Mouse (Mus musculus): Measurements from ENCODE around the gene Ung. TPM values are rescaled to one million over a fixed set of nuclear protein-coding genes. Genes with fewer than 3 reads are reported as not detected.

The Ung gene
- polyA plus RNA-seq, 1 experiment from 2014 or later = 5.4 TPM

- no peaks in the 10 kb centered on the region for H3K9me3 ChIP-seq (ENCODE audit: control insufficient read depth, low read length)
- no peak overlapping the region for H3K4me2 ChIP-seq (ENCODE audit: low read length)
- H3K27ac ChIP-seq (replicated peaks; ENCODE audit: low read depth, low read length) = no peak overlapping the region
- H3K27me3 ChIP-seq (ENCODE audit: control insufficient read depth, insufficient read depth, low read length) = peaks cover 16% of the 10 kb centered on the region; the same call in 1 of the 2 replicates
- H3K4me3 ChIP-seq (replicated peaks; ENCODE audit: low read depth, low read length) = no peak overlapping the region
- H3K4me1 ChIP-seq (ENCODE audit: control insufficient read depth, insufficient read depth, low read length) = 0 out of 2 replicates have a peak, but pooled peaks cover 3% of the 10 kb centered on the region
- WGBS = 77% methylated on average over 7 of the region's 7 CpGs
- H3K9ac ChIP-seq (replicated peaks; ENCODE audit: low read length) = no peak overlapping the region
- no peaks in the 10 kb centered on the region for H3K36me3 ChIP-seq (ENCODE audit: control insufficient read depth, insufficient read depth, low read length)
- DNase-seq (no peak), ATAC-seq (ENCODE audit: low FRiP score, low TSS enrichment) (no peak)
These were observed 43.3 kb downstream of the Ung start for GRCm38 (mm10) chr5:114173458-114173857.

- Histone ChIP-seq H3K4me3 (replicated peaks; ENCODE audit: low read depth, low read length) (no peak overlapping the region), H3K4me1 (ENCODE audit: control insufficient read depth, insufficient read depth, low read length) (0 out of 2 replicates have a peak, but pooled peaks cover 3% of the 10 kb centered on the region), H3K27me3 (ENCODE audit: control insufficient read depth, insufficient read depth, low read length) (peaks cover 16% of the 10 kb centered on the region; the same call in 1 of the 2 replicates), H3K9ac (replicated peaks; ENCODE audit: low read length) (no peak overlapping the region), H3K36me3 (ENCODE audit: control insufficient read depth, insufficient read depth, low read length) (no peaks in the 10 kb centered on the region), H3K27ac (replicated peaks; ENCODE audit: low read depth, low read length) (no peak overlapping the region), H3K9me3 (ENCODE audit: control insufficient read depth, low read length) (no peaks in the 10 kb centered on the region), H3K4me2 (ENCODE audit: low read length) (no peak overlapping the region)
- 33% methylated on average over 16 of the region's 16 CpGs for WGBS
- DNase-seq (no peak), ATAC-seq (ENCODE audit: low FRiP score, low TSS enrichment) (no peak)
These were observed 43.8 kb downstream of the Ung start for GRCm38 (mm10) chr5:114173877-114174581.

GRCm38 (mm10) chr5:114174639-114175038, 44.5 kb downstream of the Ung start:
- no peaks in the 10 kb centered on the region for H3K36me3 ChIP-seq (ENCODE audit: control insufficient read depth, insufficient read depth, low read length)
- H3K9me3 ChIP-seq (ENCODE audit: control insufficient read depth, low read length) = no peaks in the 10 kb centered on the region
- H3K4me1 ChIP-seq (ENCODE audit: control insufficient read depth, insufficient read depth, low read length) = 0 out of 2 replicates have a peak, but pooled peaks cover 3% of the 10 kb centered on the region
- no peak overlapping the region for H3K4me2 ChIP-seq (ENCODE audit: low read length)
- DNase-seq = peak; percentile 64
- no peak for ATAC-seq (ENCODE audit: low FRiP score, low TSS enrichment)
- H3K9ac ChIP-seq (replicated peaks; ENCODE audit: low read length) = no peak overlapping the region
- no peak overlapping the region for H3K4me3 ChIP-seq (replicated peaks; ENCODE audit: low read depth, low read length)
- peaks cover 16% of the 10 kb centered on the region; the same call in 1 of the 2 replicates for H3K27me3 ChIP-seq (ENCODE audit: control insufficient read depth, insufficient read depth, low read length)
- 14% methylated on average over 16 of the region's 16 CpGs for WGBS
- no peak overlapping the region for H3K27ac ChIP-seq (replicated peaks; ENCODE audit: low read depth, low read length)

DNA sequence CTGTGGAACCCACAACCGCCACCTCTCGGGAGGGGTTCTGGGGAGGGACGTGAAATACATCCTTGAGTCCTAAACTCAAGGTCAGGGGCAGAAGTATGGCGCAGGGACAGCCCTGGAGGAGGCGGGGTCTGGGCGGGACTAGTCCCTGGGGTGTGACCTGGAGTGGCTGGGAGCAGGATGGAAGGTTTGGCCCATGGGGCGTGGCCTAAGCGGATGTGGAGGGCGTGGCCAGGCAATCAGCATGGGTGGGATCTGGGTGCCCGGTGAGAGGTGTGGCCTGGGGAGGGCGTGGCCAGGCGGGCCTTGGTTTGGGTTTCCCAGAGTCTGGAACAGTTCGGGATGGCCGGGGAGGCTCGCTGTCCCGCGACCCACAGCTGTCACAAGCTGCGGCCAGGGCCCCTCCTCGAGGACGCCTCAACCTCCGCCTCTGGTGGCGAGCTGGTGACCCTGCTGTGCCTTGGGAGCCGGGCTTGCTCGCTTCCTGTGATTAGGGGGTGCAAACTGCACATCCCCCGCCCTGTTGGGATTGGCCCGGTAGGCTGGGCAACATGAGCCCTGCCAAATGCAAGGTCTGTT, 45.5 kb downstream of the Ung start:
- ATAC-seq (ENCODE audit: low FRiP score, low TSS enrichment) (peak; percentile 71; the same call in 1 of the 2 replicates), DNase-seq (peak; percentile 71)
- Histone ChIP-seq H3K27me3 (ENCODE audit: control insufficient read depth, insufficient read depth, low read length) (peaks cover 16% of the 10 kb centered on the region; the same call in 1 of the 2 replicates), H3K27ac (replicated peaks; ENCODE audit: low read depth, low read length) (no peak overlapping the region), H3K4me3 (replicated peaks; ENCODE audit: low read depth, low read length) (peak overlapping the region; percentile 22), H3K9ac (replicated peaks; ENCODE audit: low read length) (peak overlapping the region; percentile 42; the same call in 1 of the 2 replicates), H3K9me3 (ENCODE audit: control insufficient read depth, low read length) (no peaks in the 10 kb centered on the region), H3K4me2 (ENCODE audit: low read length) (peak overlapping the region; percentile 52), H3K36me3 (ENCODE audit: control insufficient read depth, insufficient read depth, low read length) (no peaks in the 10 kb centered on the region), H3K4me1 (ENCODE audit: control insufficient read depth, insufficient read depth, low read length) (0 out of 2 replicates have a peak, but pooled peaks cover 3% of the 10 kb centered on the region)
- under 1% methylated on average over 26 of the region's 26 CpGs for WGBS

GRCm38 (mm10) chr5:114176548-114177400, 46.6 kb downstream of the Ung start:
- Histone ChIP-seq H3K9me3 (ENCODE audit: control insufficient read depth, low read length) (no peaks in the 10 kb centered on the region), H3K4me3 (replicated peaks; ENCODE audit: low read depth, low read length) (no peak overlapping the region), H3K27ac (replicated peaks; ENCODE audit: low read depth, low read length) (no peak overlapping the region), H3K4me1 (ENCODE audit: control insufficient read depth, insufficient read depth, low read length) (0 out of 2 replicates have a peak, but pooled peaks cover 3% of the 10 kb centered on the region), H3K4me2 (ENCODE audit: low read length) (peak overlapping the region; percentile 52), H3K36me3 (ENCODE audit: control insufficient read depth, insufficient read depth, low read length) (no peaks in the 10 kb centered on the region), H3K27me3 (ENCODE audit: control insufficient read depth, insufficient read depth, low read length) (peaks cover 16% of the 10 kb centered on the region; the same call in 1 of the 2 replicates), H3K9ac (replicated peaks; ENCODE audit: low read length) (no peak overlapping the region)
- WGBS = 61% methylated on average over 8 of the region's 8 CpGs
- ATAC-seq (ENCODE audit: low FRiP score, low TSS enrichment) = no peak
- no peak for DNase-seq

- Histone ChIP-seq H3K4me1 (ENCODE audit: control insufficient read depth, insufficient read depth, low read length) (0 out of 2 replicates have a peak, but pooled peaks cover 3% of the 10 kb centered on the region), H3K4me3 (replicated peaks; ENCODE audit: low read depth, low read length) (no peak overlapping the region), H3K4me2 (ENCODE audit: low read length) (no peak overlapping the region), H3K9me3 (ENCODE audit: control insufficient read depth, low read length) (no peaks in the 10 kb centered on the region), H3K36me3 (ENCODE audit: control insufficient read depth, insufficient read depth, low read length) (no peaks in the 10 kb centered on the region), H3K9ac (replicated peaks; ENCODE audit: low read length) (no peak overlapping the region), H3K27ac (replicated peaks; ENCODE audit: low read depth, low read length) (no peak overlapping the region), H3K27me3 (ENCODE audit: control insufficient read depth, insufficient read depth, low read length) (peaks cover 16% of the 10 kb centered on the region; the same call in 1 of the 2 replicates)
- 83% methylated on average over 4 of the region's 4 CpGs for WGBS
- DNase-seq = no peak
- no peak for ATAC-seq (ENCODE audit: low FRiP score, low TSS enrichment)
These were observed 48.0 kb downstream of the Ung start for GRCm38 (mm10) chr5:114177966-114178719.

GRCm38 (mm10) chr5:114179541-114179940, 49.4 kb downstream of the Ung start:
- DNase-seq (no peak), ATAC-seq (ENCODE audit: low FRiP score, low TSS enrichment) (no peak)
- no peak overlapping the region for H3K4me2 ChIP-seq (ENCODE audit: low read length)
- H3K27me3 ChIP-seq (ENCODE audit: control insufficient read depth, insufficient read depth, low read length) = peaks cover 12% of the 10 kb centered on the region; the same call in 1 of the 2 replicates
- no peaks in the 10 kb centered on the region for H3K36me3 ChIP-seq (ENCODE audit: control insufficient read depth, insufficient read depth, low read length)
- no peak overlapping the region for H3K27ac ChIP-seq (replicated peaks; ENCODE audit: low read depth, low read length)
- H3K9ac ChIP-seq (replicated peaks; ENCODE audit: low read length) = no peak overlapping the region
- 0 out of 2 replicates have a peak, but pooled peaks cover 3% of the 10 kb centered on the region for H3K4me1 ChIP-seq (ENCODE audit: control insufficient read depth, insufficient read depth, low read length)
- WGBS = 89% methylated on average over 11 of the region's 11 CpGs
- H3K4me3 ChIP-seq (replicated peaks; ENCODE audit: low read depth, low read length) = no peak overlapping the region
- no peaks in the 10 kb centered on the region for H3K9me3 ChIP-seq (ENCODE audit: control insufficient read depth, low read length)

DNA sequence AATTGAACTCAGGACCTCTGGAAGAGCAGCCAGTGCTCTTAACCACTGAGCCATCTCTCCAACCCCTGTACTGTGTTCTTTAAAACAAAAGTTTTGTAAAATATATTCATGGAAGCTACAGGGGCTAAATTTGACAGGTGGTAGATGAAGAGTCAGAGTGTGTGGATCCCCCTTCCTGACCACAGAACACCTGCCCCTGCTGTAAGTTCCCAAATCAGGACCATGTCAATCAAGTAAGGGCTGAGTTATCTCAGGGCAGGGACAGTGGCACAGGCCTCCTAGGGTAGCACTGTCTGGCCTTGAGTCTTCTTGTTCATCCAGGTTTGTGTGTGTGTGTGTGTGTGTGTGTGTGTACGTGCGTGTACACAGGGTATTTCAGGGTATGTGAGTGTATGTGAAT, 53.3 kb downstream of the Ung start:
- Histone ChIP-seq H3K4me3 (replicated peaks; ENCODE audit: low read depth, low read length) (no peak overlapping the region), H3K4me1 (ENCODE audit: control insufficient read depth, insufficient read depth, low read length) (no peaks in the 10 kb centered on the region), H3K27me3 (ENCODE audit: control insufficient read depth, insufficient read depth, low read length) (no peaks in the 10 kb centered on the region), H3K27ac (replicated peaks; ENCODE audit: low read depth, low read length) (no peak overlapping the region), H3K9me3 (ENCODE audit: control insufficient read depth, low read length) (no peaks in the 10 kb centered on the region), H3K9ac (replicated peaks; ENCODE audit: low read length) (no peak overlapping the region), H3K36me3 (ENCODE audit: control insufficient read depth, insufficient read depth, low read length) (no peaks in the 10 kb centered on the region), H3K4me2 (ENCODE audit: low read length) (no peak overlapping the region)
- ATAC-seq (ENCODE audit: low FRiP score, low TSS enrichment) (no peak), DNase-seq (no peak)
- WGBS = 92% methylated on average over 2 of the region's 2 CpGs

Measured in midbrain, embryonic 14.5 days (tissue).